Mouse (Mus musculus): ENCODE data around the gene Plekhg1. TPM values are rescaled to one million over a fixed set of nuclear protein-coding genes. Genes with fewer than 3 reads are reported as not detected.

Gene Plekhg1
- polyA plus RNA-seq, 1 experiment = 0.43 TPM

DNA sequence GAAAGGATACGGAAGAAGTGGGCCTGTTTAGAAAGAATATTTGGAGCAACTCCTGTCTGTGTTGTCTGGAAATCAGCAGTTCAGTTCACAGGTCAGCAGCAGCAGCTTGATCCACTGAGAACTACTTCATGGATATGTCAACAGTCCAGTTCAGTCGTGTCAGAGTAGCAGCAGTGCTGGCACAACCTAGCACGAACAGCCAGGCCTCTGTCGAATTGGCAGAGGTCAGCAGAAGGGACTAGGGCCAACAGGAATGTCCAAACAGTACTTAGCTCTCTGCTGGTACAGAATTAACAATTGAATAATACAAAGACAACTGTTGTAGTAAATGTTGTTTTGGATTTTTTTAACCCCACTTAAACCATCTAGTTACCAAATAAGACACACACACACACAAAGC, 33.9 kb upstream of the Plekhg1 start:
- no peaks in the 10 kb centered on the region for H3K27me3 ChIP-seq (replicated peaks)
- no peak overlapping the region for H3K4me3 ChIP-seq (replicated peaks)
- no peak for TF ChIP-seq GATA1 (IDR thresholded peaks at IDR 0.05; ENCODE audit: borderline replicate concordance, low read length)
- TF ChIP-seq FLI1 (IDR thresholded peaks at IDR 0.05; ENCODE audit: low read length) = no peak
- H3K36me3 ChIP-seq (replicated peaks; ENCODE audit: low read length) = no peaks in the 10 kb centered on the region
- 0 out of 2 replicates have a peak, but pooled peaks cover 3% of the 10 kb centered on the region for H3K9me3 ChIP-seq
- no peaks in the 10 kb centered on the region for H3K4me1 ChIP-seq

DNA sequence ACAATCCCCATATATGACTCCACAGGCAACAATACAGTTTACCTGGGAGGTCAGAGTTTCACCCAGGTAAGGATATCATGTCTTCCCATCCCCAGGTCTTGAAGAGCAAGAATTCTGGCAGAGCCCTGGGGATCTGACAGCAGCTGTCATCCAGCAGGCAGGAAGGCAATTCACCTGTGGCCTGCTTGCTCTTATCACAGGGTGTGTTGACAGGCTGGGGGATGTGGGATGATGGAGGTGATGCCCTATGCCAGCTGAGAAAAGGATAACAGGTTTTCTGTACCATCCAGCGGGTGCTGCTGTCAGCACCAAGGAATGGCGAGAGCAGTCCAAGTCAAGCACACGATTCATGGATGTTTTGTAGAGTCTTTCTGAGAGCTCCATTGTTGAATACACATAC, 30.1 kb upstream of the Plekhg1 start:
- TF ChIP-seq FLI1 (IDR thresholded peaks at IDR 0.05; ENCODE audit: low read length) (no peak), GATA1 (IDR thresholded peaks at IDR 0.05; ENCODE audit: borderline replicate concordance, low read length) (no peak)
- Histone ChIP-seq H3K27me3 (replicated peaks) (no peaks in the 10 kb centered on the region), H3K9me3 (peaks cover 6% of the 10 kb centered on the region; the same call in 1 of the 2 replicates)

DNA sequence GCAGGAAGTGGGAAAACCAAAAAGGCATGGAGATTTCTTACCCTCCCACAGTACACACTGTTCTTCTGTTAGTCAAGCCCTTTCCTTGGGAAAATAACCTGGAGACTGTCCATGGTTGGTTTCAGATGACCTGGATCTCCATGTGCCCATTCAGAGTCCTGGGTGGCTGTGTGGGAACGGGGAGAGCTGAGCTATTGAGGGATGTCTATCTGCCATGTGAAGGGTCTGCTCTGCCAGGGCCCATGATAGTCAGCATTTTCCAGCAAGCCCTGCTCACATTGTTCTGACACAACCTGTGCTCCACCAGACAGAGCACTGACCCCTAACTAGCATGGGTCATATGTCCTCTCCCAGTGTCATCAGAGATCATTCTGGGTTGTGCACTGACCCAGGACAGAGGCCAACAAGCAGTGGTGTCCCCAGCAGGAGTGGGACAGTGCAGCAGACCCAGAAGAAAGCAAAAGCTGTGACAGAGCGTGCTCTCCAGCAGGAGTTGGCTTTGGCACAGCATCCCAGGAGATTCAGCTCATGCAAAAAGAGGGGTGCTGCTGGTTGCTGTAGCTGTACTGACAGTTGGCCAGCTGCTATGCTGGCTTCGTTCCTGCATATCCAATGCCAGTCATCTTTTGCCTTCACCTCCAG, 24.7 kb upstream of the Plekhg1 start:
- Histone ChIP-seq H3K36me3 (replicated peaks; ENCODE audit: low read length) (no peaks in the 10 kb centered on the region), H3K27me3 (replicated peaks) (no peaks in the 10 kb centered on the region), H3K4me1 (no peaks in the 10 kb centered on the region), H3K9me3 (peaks cover 7% of the 10 kb centered on the region; the same call in 1 of the 2 replicates), H3K4me3 (replicated peaks) (no peak overlapping the region)
- TF ChIP-seq FLI1 (IDR thresholded peaks at IDR 0.05; ENCODE audit: low read length) (no peak), GATA1 (IDR thresholded peaks at IDR 0.05; ENCODE audit: borderline replicate concordance, low read length) (no peak)

More for the DNA sequence above, 30.1 kb upstream of the Plekhg1 start:
- Histone ChIP-seq H3K36me3 (replicated peaks; ENCODE audit: low read length) (no peaks in the 10 kb centered on the region), H3K4me3 (replicated peaks) (no peak overlapping the region), H3K4me1 (no peaks in the 10 kb centered on the region)

DNA sequence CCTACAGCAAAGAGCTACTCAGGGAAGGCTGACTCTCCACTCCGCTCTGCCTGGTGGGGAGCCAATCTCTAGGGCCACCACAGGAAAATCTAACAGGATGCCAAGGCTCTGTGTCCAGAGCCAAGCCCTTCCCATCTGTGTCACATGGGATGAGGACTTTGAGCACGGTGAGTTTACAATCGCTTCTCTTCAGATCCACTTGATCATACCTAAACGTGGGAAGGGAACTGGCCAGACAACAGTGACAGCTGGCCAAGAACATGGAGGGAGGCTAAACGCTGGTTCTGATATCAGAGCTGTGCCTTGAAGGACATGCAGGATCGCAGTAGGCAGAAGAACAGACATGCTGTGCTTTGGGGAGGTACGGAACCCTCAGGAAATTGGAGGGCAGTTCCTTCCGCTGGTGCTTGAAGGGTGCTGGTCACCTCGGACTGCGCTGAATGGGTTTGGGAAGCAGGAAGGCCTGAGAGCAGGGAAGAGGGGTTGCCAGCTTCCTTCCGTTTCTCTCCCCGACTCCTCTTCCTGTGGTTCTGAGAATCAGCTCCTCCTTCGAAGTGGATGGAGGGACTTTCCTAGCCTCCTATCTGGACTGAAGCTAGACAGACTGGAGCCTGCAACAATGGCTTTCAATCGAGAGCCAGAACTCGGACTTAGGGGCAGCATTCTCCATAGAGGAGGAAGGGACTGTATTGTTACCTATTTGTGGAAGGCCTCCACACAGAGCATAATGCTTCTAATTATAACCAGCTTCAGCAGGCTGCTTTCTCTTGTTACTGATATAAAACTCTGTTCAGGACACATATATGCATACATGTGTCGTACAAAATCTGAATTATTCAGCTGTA, 21.9 kb upstream of the Plekhg1 start:
- H3K36me3 ChIP-seq (replicated peaks; ENCODE audit: low read length) = no peaks in the 10 kb centered on the region
- H3K4me3 ChIP-seq (replicated peaks) = no peak overlapping the region
- H3K9me3 ChIP-seq = peaks cover 7% of the 10 kb centered on the region; the same call in 1 of the 2 replicates
- H3K27me3 ChIP-seq (replicated peaks) = no peaks in the 10 kb centered on the region
- no peaks in the 10 kb centered on the region for H3K4me1 ChIP-seq
- no peak for TF ChIP-seq GATA1 (IDR thresholded peaks at IDR 0.05; ENCODE audit: borderline replicate concordance, low read length)
- TF ChIP-seq FLI1 (IDR thresholded peaks at IDR 0.05; ENCODE audit: low read length) = no peak

DNA sequence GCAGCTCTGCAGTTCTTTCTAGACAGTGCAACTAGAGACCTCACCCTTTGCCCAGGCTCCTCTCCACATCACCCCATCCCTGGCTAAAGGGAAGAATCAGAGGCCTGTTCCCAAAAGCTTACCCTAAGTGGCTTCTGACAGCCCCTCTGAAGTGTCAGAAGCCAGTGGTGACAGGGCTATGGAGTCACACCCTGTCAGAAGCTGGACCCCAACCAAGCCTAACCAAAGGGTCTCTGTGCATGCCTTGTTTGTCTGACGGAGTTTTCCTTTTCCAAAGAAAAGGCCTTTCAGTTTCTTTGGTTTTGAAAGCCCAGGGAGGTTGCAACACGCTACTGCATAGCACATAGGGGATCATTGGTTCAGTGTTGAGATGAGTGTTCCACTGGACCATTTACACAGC, 19.9 kb upstream of the Plekhg1 start:
- Histone ChIP-seq H3K36me3 (replicated peaks; ENCODE audit: low read length) (no peaks in the 10 kb centered on the region), H3K9me3 (peaks cover 8% of the 10 kb centered on the region; the same call in 1 of the 2 replicates), H3K4me1 (no peaks in the 10 kb centered on the region), H3K27me3 (replicated peaks) (no peaks in the 10 kb centered on the region), H3K4me3 (replicated peaks) (no peak overlapping the region)
- no peak for TF ChIP-seq FLI1 (IDR thresholded peaks at IDR 0.05; ENCODE audit: low read length)
- no peak for TF ChIP-seq GATA1 (IDR thresholded peaks at IDR 0.05; ENCODE audit: borderline replicate concordance, low read length)

DNA sequence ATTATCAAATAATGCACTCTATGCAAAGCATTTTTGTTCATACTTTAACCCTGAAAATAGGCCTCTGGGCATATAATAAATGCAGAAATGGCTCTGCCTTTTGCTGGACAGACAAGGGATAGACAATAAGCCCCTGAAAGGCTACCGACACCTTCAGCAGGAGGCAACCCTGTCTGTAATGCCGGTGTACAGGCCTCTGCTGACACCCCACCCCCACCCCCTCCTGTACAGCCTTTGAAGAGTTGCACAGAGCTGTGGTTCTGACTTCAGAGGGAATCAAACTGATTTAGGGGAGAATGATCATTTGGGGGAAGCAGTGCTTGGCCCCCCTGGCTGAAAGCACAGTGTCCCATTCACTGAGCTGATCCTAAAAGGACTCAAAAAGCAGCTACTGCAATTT, 17.8 kb upstream of the Plekhg1 start:
- TF ChIP-seq GATA1 (IDR thresholded peaks at IDR 0.05; ENCODE audit: borderline replicate concordance, low read length) (no peak), FLI1 (IDR thresholded peaks at IDR 0.05; ENCODE audit: low read length) (no peak)
- Histone ChIP-seq H3K4me1 (no peaks in the 10 kb centered on the region), H3K9me3 (0 out of 2 replicates have a peak, but pooled peaks cover 8% of the 10 kb centered on the region), H3K36me3 (replicated peaks; ENCODE audit: low read length) (no peaks in the 10 kb centered on the region), H3K4me3 (replicated peaks) (no peak overlapping the region), H3K27me3 (replicated peaks) (no peaks in the 10 kb centered on the region)

DNA sequence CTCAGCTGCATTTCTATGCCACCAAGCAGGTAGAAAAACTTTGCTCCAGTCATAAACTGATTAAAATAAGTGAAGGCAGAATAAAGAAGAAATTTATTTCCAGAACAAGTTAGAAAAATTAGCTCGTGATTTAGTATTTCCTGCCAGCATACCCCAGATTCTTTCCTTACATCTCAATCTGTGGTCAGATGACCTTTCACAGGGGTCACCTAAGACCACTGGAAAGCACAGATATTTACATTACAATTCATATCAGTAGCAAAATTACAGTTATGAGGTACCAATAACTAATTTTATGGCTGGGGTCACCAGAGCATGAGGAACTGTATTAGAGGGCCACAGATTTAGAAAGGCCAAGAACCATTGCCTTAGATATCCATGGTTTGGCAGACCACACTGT, 15.5 kb upstream of the Plekhg1 start:
- H3K4me3 ChIP-seq (replicated peaks) = no peak overlapping the region
- 0 out of 2 replicates have a peak, but pooled peaks cover 13% of the 10 kb centered on the region for H3K9me3 ChIP-seq
- TF ChIP-seq GATA1 (IDR thresholded peaks at IDR 0.05; ENCODE audit: borderline replicate concordance, low read length) = no peak
- TF ChIP-seq FLI1 (IDR thresholded peaks at IDR 0.05; ENCODE audit: low read length) = no peak
- no peaks in the 10 kb centered on the region for H3K4me1 ChIP-seq
- H3K27me3 ChIP-seq (replicated peaks) = no peaks in the 10 kb centered on the region
- no peaks in the 10 kb centered on the region for H3K36me3 ChIP-seq (replicated peaks; ENCODE audit: low read length)

DNA sequence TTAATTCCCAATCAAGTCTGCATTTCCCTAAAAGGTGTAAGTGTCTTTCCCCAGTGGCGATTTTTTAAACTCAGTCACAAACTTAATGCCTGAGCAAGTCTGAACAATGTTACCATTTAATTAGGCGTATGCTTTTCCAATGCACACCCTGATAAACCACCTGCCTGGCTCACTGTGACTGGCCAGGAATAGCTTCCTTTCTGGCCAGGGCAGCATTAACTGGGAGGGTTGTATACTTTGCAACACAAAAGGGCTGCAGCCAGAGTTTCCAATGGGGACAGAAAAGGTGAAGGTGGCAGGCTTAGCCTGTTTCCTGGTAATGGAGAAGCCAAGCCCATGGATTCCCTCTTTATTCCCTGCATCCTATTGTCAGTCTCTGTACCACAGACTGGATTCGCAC, 10.5 kb upstream of the Plekhg1 start:
- H3K9me3 ChIP-seq = 0 out of 2 replicates have a peak, but pooled peaks cover 8% of the 10 kb centered on the region
- no peaks in the 10 kb centered on the region for H3K36me3 ChIP-seq (replicated peaks; ENCODE audit: low read length)
- H3K4me3 ChIP-seq (replicated peaks) = no peak overlapping the region
- no peak for TF ChIP-seq FLI1 (IDR thresholded peaks at IDR 0.05; ENCODE audit: low read length)
- H3K27me3 ChIP-seq (replicated peaks) = no peaks in the 10 kb centered on the region
- no peaks in the 10 kb centered on the region for H3K4me1 ChIP-seq

DNA sequence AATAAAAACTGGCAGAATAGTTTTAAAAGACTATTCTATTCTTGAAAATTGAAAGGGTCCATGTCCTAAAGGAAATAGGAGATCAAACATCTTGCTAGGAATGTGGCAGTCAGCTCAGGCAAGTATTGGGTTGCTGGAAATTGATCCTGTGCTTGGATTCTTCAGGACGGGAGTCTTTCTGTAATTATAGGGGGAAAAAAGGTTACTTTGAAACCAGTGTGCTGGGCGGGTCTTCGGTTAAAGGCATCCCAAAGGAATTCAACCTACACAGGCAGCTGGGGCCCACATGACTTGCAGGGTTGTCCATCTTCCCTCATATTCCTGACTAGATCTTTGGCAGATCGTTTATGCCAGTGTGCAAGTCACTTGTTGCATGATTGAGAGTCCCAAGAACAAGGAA, 9.8 kb upstream of the Plekhg1 start:
- 0 out of 2 replicates have a peak, but pooled peaks cover 8% of the 10 kb centered on the region for H3K9me3 ChIP-seq
- no peaks in the 10 kb centered on the region for H3K4me1 ChIP-seq
- no peaks in the 10 kb centered on the region for H3K36me3 ChIP-seq (replicated peaks; ENCODE audit: low read length)
- no peaks in the 10 kb centered on the region for H3K27me3 ChIP-seq (replicated peaks)
- TF ChIP-seq FLI1 (IDR thresholded peaks at IDR 0.05; ENCODE audit: low read length) = no peak
- TF ChIP-seq GATA1 (IDR thresholded peaks at IDR 0.05; ENCODE audit: borderline replicate concordance, low read length) = no peak
- H3K4me3 ChIP-seq (replicated peaks) = no peak overlapping the region

DNA sequence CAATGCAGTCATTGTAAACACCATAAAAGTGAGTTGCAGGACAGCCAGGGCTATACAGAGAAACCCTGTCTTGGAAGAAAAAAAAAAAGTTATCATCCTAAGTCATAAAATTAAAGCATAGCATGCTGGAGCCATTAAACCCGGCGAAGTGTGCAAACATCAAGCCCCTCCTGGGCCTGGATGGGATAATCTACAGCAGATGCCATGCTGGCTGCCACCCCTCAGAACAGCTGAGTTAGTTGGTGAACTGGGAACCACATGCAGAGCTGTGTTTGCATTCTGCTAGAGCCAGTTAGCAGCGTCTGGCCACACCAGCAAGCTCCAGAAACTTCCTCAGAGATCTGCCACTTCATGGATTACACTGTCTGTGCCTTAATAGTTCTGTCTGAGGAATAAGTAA, 3.1 kb upstream of the Plekhg1 start:
- TF ChIP-seq FLI1 (IDR thresholded peaks at IDR 0.05; ENCODE audit: low read length) (no peak), GATA1 (IDR thresholded peaks at IDR 0.05; ENCODE audit: borderline replicate concordance, low read length) (no peak)
- Histone ChIP-seq H3K27me3 (replicated peaks) (peaks cover 27% of the 10 kb centered on the region), H3K9me3 (no peaks in the 10 kb centered on the region), H3K4me3 (replicated peaks) (no peak overlapping the region), H3K36me3 (replicated peaks; ENCODE audit: low read length) (no peaks in the 10 kb centered on the region), H3K4me1 (peaks cover 12% of the 10 kb centered on the region)

Data from megakaryocyte, embryonic 14.5 days (primary cell).